Mouse (Mus musculus) heart, embryonic 16.5 days (tissue): Measurements from ENCODE around the gene Lrig2. TPM values are rescaled to one million over a fixed set of nuclear protein-coding genes. Genes with fewer than 3 reads are reported as not detected.
A peak's percentile ranks its signal among the peaks of the same experiment; 100 is the strongest.
"Not testable (repeated sequence)": the region's sequence is repeated elsewhere in the genome, so short reads cannot be mapped to it uniquely, and the experiment has no call there.

Experiments
- ATAC-seq: fragments of 200-750 bp; cut with Nextera tagmentation; replicated peaks from 2 replicates; pipeline ENCODE4 v1.8.0; 2017; ENCODE audit warnings: moderate number of reproducible peaks; ENCODE audit not compliant: insufficient read depth, low FRiP score; ENCODE audit errors: extremely low read depth
- H3K27ac ChIP-seq: fragments of 300-500 bp; sonication (generic); 2 replicates; pipeline ENCODE4 v1.5.1; 2014; ENCODE audit warnings: mild to moderate bottlenecking, low read length, control low read depth, moderate library complexity
- H3K27me3 ChIP-seq: fragments of 300-500 bp; sonication (generic); 2 replicates; pipeline ENCODE4 v1.6.1; 2014; ENCODE audit warnings: low read length, mixed read lengths; ENCODE audit not compliant: control insufficient read depth, insufficient read depth
- H3K36me3 ChIP-seq: fragments of 300-500 bp; sonication (generic); 2 replicates; pipeline ENCODE4 v1.6.1; 2014; ENCODE audit not compliant: control insufficient read depth, insufficient read depth
- H3K4me1 ChIP-seq: fragments of 300-500 bp; sonication (generic); 2 replicates; pipeline ENCODE4 v1.6.1; 2014; ENCODE audit warnings: low read length, mixed read lengths; ENCODE audit not compliant: control insufficient read depth, insufficient read depth
- H3K4me2 ChIP-seq: fragments of 300-500 bp; sonication (generic); 2 replicates; pipeline ENCODE4 v1.6.1; 2014; ENCODE audit warnings: low read depth, mild to moderate bottlenecking, control low read depth, low read length
- H3K4me3 ChIP-seq: fragments of 300-500 bp; sonication (generic); 2 replicates; pipeline ENCODE4 v1.5.1; 2014; ENCODE audit warnings: mild to moderate bottlenecking, control low read depth, low read length
- H3K9ac ChIP-seq: fragments of 300-500 bp; sonication (generic); 2 replicates; pipeline ENCODE4 v1.6.1; 2014; ENCODE audit warnings: low read length, control low read depth
- H3K9me3 ChIP-seq: fragments of 300-500 bp; sonication (generic); replicated peaks from 2 replicates; pipeline ENCODE4 v1.6.1; 2016; ENCODE audit warnings: low read length; ENCODE audit not compliant: control insufficient read depth
- WGBS: fragments of 180-500 bp; shearing (Covaris S2); extraction: QIAGEN DNeasy Blood & Tissue Kit; methylation state at CpG from one replicate; pipeline ENCODE4 v1.1.7; 2014; 5-methylcytosine and 5-hydroxymethylcytosine counted together
- polyA plus RNA-seq: library from polyadenylated mRNA; unstranded; fragments of >200 nt; fragmentation: Nextera tagmentation; extraction: Ambion mirVana; gene quantifications from 2 replicates; pipeline ENCODE4 v1.2.1, GENCODE M21; 2015

The Lrig2 gene
- polyA plus RNA-seq, 1 experiment from 2014 or later = 11.9 TPM

DNA sequence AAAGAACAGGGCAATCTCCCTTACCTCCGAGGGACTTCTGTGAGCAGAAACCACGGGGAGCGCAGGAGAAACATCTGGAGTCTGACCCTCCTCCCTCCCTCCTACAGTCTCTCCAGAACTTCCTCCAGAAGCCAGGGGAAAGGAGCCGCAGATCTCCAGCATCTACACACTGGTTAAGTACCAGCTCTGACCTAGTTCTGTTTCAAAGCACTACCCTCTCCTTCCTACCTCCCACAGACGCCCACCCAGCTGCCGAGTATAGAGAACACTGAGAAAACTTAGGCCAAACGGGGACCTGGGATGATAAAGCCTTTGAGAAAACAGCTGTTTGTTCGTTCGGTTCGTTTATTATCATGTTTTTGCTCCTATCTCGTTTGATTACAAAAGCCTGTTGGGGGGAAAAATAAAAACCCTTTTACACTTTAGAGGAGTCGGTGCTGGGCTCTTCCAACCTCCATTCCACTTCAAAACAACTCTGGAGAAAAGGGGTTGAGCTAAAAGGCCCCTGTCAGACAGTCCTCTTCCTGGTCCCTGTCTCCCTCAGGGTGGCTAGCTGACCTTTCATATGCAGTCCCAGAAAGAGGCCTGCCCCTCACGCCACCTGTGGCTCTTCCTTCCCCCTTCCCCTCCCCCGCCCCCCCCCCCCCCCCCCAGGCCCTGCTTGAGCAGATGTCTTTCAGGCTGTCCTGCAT is 80.4 kb downstream of the Lrig2 start:
- peak; percentile 71; the same call in 1 of the 2 replicates for ATAC-seq
- H3K36me3 ChIP-seq = no peaks in the 10 kb centered on the region
- WGBS = 12% methylated on average over 13 of the region's 14 CpGs
- no peak overlapping the region for H3K4me3 ChIP-seq
- H3K4me1 ChIP-seq = peaks cover 22% of the 10 kb centered on the region
- peak overlapping the region; percentile 30 for H3K4me2 ChIP-seq
- H3K27me3 ChIP-seq = no peaks in the 10 kb centered on the region
- H3K27ac ChIP-seq = peak overlapping the region; percentile 81
- peak overlapping the region; percentile 53 for H3K9ac ChIP-seq
- no peaks in the 10 kb centered on the region for H3K9me3 ChIP-seq

DNA sequence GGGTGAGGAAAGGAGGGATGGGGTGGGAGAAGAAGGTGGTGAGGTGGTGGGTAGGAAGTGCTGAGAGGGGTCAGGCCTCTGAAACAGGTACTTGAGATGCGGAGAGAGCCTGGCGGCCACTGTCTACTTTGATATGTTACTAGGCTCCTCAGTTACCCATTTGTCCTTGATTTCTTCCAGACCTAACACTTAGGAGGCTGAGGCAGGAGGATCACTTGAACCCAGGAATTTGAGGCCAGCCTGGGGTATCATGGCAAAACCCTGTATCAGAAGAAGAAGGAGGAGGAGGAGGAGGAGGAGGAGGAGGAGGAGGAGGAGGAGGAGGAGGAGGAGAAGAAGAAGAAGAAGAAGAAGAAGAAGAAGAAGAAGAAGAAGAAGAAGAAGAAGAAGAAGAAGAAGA is 84.4 kb downstream of the Lrig2 start:
- ATAC-seq, H3K27ac ChIP-seq, H3K4me2 ChIP-seq, H3K4me3 ChIP-seq, H3K9ac ChIP-seq, H3K36me3 ChIP-seq, H3K27me3 ChIP-seq, H3K9me3 ChIP-seq: not testable (repeated sequence)
- peaks cover 16% of the 10 kb centered on the region for H3K4me1 ChIP-seq
- WGBS = 96% methylated on average over 2 of the region's 2 CpGs

DNA sequence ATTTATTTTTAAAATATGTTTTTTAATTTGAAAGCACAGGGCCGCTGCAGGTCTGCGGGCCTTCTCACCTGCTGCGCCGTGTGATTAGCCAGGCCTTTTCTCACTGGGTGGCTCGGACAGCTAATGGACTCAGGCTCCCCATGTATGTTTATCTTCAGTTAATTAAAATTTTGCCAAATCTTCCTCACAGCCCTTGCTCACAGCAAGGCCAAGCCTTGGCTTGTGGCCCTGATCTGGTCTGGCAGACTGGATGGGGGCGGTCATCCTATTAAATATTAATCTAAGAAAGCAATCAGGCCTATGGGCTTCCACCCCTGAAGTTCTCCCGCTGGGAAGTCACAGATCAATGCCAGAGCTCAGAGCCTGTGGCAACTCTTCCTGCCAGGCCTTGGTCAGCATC is 87.4 kb downstream of the Lrig2 start:
- Histone ChIP-seq H3K4me2 (no peak overlapping the region), H3K27me3 (no peaks in the 10 kb centered on the region), H3K9ac (no peak overlapping the region), H3K36me3 (no peaks in the 10 kb centered on the region), H3K4me3 (no peak overlapping the region), H3K9me3 (no peaks in the 10 kb centered on the region), H3K4me1 (no peaks in the 10 kb centered on the region; the same call in 1 of the 2 replicates), H3K27ac (no peak overlapping the region)
- WGBS = 89% methylated on average over 7 of the region's 7 CpGs
- ATAC-seq = no peak

DNA sequence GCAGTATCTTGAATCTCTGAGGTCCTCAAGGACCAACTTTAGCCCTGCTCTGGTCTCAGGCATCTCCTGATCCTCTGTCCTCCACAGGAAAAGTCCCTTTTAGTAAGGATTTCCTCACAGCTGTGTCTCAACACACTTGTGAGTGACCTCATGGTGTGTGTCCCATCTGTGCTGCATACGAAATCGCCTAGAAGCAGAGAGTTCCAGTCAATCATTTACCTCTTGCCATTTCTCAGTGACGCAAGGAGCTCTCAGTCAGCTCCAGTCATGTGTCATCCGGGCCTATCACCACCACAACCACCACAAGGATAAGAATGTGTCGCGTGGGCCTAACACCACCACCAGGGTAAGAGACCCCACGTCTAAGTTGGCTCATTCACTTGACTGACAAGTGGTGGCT is 90.8 kb downstream of the Lrig2 start:
- ATAC-seq = no peak
- no peaks in the 10 kb centered on the region for H3K36me3 ChIP-seq
- no peaks in the 10 kb centered on the region; the same call in 1 of the 2 replicates for H3K4me1 ChIP-seq
- WGBS = 78% methylated on average over 7 of the region's 7 CpGs
- no peak overlapping the region for H3K27ac ChIP-seq
- no peak overlapping the region for H3K4me2 ChIP-seq
- H3K9ac ChIP-seq = no peak overlapping the region
- no peak overlapping the region for H3K4me3 ChIP-seq
- no peaks in the 10 kb centered on the region for H3K27me3 ChIP-seq
- H3K9me3 ChIP-seq = no peaks in the 10 kb centered on the region

DNA sequence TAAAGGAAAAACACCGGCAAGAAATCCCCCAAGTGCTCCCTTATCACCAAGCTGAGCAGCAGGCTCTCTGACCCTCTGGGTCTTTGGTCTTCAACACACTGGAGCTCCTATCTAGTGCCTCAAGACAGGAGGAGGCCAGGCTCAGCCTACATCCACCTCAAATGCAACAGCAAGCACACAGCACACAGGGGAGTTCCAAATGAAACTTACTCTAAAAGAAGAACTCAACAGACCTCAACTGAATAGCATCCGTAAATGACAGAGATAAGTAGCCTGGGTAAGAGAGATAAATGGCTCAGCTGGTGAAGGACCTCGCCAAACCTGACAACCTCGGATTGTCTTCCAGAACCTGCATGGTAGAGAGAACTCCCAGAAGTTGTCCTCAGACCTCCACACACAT is 91.7 kb downstream of the Lrig2 start:
- no peak overlapping the region for H3K4me3 ChIP-seq
- H3K9me3 ChIP-seq = no peaks in the 10 kb centered on the region
- no peak overlapping the region for H3K4me2 ChIP-seq
- 23% methylated on average over 4 of the region's 4 CpGs for WGBS
- H3K27ac ChIP-seq = no peak overlapping the region
- no peak for ATAC-seq
- H3K9ac ChIP-seq = no peak overlapping the region
- H3K4me1 ChIP-seq = no peaks in the 10 kb centered on the region; the same call in 1 of the 2 replicates
- no peaks in the 10 kb centered on the region for H3K27me3 ChIP-seq
- no peaks in the 10 kb centered on the region for H3K36me3 ChIP-seq

DNA sequence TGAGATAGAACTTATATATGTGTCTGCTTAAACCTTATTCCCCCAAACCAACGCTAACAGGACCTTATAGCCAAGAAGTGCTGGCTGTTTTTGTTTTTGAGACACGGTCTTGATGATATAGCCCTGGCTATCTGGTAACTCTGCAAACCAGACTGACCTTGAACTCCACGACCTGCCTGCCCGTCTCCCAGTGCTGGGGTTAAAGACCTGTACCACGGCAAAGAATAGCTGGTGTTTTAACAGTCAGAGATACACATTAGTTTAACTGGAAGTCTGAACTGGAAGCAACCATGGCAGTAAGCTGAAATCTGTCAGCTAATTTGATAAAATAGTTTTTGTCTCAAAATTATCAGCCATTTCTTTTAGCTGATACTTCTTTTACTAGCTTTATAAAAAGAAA is 94.9 kb downstream of the Lrig2 start:
- no peak overlapping the region for H3K4me3 ChIP-seq
- H3K27ac ChIP-seq = no peak overlapping the region
- H3K9me3 ChIP-seq = no peaks in the 10 kb centered on the region
- no peaks in the 10 kb centered on the region for H3K27me3 ChIP-seq
- 44% methylated on average over 5 of the region's 5 CpGs for WGBS
- ATAC-seq = no peak
- no peak overlapping the region for H3K9ac ChIP-seq
- H3K4me1 ChIP-seq = no peaks in the 10 kb centered on the region
- no peak overlapping the region for H3K4me2 ChIP-seq
- H3K36me3 ChIP-seq = no peaks in the 10 kb centered on the region

DNA sequence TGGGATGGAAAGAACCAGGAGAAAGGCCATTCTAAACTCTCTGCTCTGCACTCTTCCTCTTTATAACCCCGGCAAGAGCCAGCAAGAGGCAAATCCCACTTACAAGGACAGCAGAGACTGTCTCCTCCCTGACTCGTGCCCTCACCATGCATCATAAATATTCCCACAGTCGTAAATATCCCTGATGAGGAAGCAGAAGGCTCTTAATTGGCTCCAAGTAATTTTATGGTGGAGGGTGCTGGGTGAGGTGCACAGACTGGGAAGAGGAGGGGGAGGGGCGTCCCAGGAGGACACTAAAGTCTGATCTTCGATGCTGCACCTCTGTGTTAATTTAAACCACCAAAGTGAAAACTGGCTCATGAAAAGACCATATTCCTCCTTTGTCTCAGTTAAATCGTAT is 99.2 kb downstream of the Lrig2 start:
- Histone ChIP-seq H3K4me2 (no peak overlapping the region), H3K9me3 (no peaks in the 10 kb centered on the region), H3K36me3 (no peaks in the 10 kb centered on the region), H3K4me1 (no peaks in the 10 kb centered on the region), H3K9ac (no peak overlapping the region), H3K27ac (no peak overlapping the region), H3K27me3 (no peaks in the 10 kb centered on the region), H3K4me3 (no peak overlapping the region)
- ATAC-seq = no peak
- 80% methylated on average over 6 of the region's 6 CpGs for WGBS

DNA sequence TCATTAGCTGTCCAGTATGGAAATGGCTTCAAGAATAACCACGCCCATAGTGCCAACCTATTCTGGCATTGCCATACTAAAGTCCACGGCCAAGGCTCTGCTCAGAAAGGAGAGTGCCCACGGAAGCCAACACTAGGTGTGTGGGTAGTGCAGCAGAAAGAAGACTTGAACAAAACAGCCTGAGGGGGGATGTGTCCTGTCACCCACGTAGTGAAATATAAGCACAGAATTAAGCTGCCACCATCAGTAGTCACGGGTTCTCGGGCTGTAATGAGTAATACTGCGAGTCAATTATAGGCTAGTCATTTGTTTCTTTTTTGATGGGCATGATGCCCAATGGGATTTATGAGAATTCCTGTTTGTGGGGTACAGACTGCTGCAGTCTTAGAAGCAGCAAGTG is 104.2 kb downstream of the Lrig2 start:
- Histone ChIP-seq H3K27ac (no peak overlapping the region), H3K4me1 (0 out of 2 replicates have a peak, but pooled peaks cover 4% of the 10 kb centered on the region), H3K4me3 (no peak overlapping the region), H3K36me3 (no peaks in the 10 kb centered on the region), H3K9ac (no peak overlapping the region), H3K9me3 (no peaks in the 10 kb centered on the region), H3K4me2 (no peak overlapping the region), H3K27me3 (no peaks in the 10 kb centered on the region)
- WGBS = 86% methylated on average over 7 of the region's 7 CpGs
- ATAC-seq = no peak

DNA sequence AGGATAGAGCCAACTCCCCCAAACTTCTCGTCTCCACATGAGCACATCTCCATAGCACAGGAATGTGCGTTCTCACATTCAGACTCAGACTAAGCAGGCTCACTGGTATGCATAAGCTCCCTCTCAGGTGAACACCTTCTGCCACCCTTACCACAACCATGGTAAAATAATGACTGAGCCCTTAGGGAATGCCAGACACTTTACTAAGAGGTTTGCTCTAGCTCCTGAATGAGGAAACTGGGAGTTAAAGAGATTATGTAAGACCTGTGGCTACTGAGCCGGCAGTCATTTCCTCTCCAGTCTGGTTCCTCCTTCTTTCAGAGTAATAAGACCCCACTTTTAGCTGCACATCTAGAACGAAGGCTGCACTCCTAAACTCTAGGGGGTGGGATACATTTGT is 108.1 kb downstream of the Lrig2 start:
- ATAC-seq = no peak
- Histone ChIP-seq H3K4me2 (no peak overlapping the region), H3K4me3 (no peak overlapping the region), H3K27ac (no peak overlapping the region), H3K36me3 (no peaks in the 10 kb centered on the region), H3K27me3 (no peaks in the 10 kb centered on the region), H3K9me3 (no peaks in the 10 kb centered on the region), H3K9ac (no peak overlapping the region), H3K4me1 (0 out of 2 replicates have a peak, but pooled peaks cover 5% of the 10 kb centered on the region)
- 68% methylated on average over 4 of the region's 4 CpGs for WGBS
